Mouse (Mus musculus): ENCODE measurements around the gene 3110082I17Rik. TPM values are rescaled to one million over a fixed set of nuclear protein-coding genes. Genes with fewer than 3 reads are reported as not detected.
"Not testable (repeated sequence)": the region's sequence is repeated elsewhere in the genome, so short reads cannot be mapped to it uniquely, and the experiment has no call there.

Gene 3110082I17Rik
- polyA plus RNA-seq, 1 experiment from 2014 or later = 26.8 TPM

- Histone ChIP-seq H3K4me2 (no peak overlapping the region), H3K27ac (no peak overlapping the region), H3K36me3 (ENCODE audit: poor library complexity, severe bottlenecking) (peaks cover 63% of the 10 kb centered on the region), H3K27me3 (no peaks in the 10 kb centered on the region), H3K9ac (no peak overlapping the region), H3K4me3 (no peak overlapping the region), H3K4me1 (no peaks in the 10 kb centered on the region), H3K9me3 (replicated peaks) (no peaks in the 10 kb centered on the region)
- ATAC-seq = peak; percentile 29; the same call in 1 of the 2 replicates
- 91% methylated on average over 4 of the region's 4 CpGs for WGBS
These were observed 124.7 kb downstream of the 3110082I17Rik start for GRCm38 (mm10) chr5:139335634-139336033.

DNA sequence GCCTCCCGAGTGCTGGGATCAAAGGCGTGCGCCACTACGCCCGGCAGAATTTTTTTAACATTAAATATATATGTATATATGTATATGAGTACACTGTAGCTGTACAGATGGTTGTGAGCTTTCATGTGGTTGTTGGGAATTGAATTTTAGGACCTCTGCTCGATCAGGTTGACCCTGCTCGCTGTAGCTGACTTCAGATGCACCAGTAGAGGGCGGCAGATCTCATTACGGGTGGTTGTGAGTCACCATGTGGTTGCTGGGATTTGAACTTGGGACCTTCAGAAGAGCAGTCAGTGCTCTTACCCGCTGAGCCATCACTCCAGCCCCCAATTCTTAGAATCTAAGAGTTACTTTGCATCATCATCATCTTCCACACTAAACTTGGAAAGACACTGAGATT is 125.9 kb downstream of the 3110082I17Rik start:
- H3K4me1 ChIP-seq; H3K4me2 ChIP-seq; H3K27me3 ChIP-seq; H3K9me3 ChIP-seq (replicated peaks); H3K4me3 ChIP-seq; H3K27ac ChIP-seq; H3K9ac ChIP-seq; ATAC-seq: not testable (repeated sequence)
- H3K36me3 ChIP-seq (ENCODE audit: poor library complexity, severe bottlenecking) = peaks cover 50% of the 10 kb centered on the region
- WGBS = 91% methylated on average over 10 of the region's 10 CpGs

- WGBS = 84% methylated on average over 16 of the region's 16 CpGs
These were observed 126.9 kb downstream of the 3110082I17Rik start for GRCm38 (mm10) chr5:139333301-139334013.

DNA sequence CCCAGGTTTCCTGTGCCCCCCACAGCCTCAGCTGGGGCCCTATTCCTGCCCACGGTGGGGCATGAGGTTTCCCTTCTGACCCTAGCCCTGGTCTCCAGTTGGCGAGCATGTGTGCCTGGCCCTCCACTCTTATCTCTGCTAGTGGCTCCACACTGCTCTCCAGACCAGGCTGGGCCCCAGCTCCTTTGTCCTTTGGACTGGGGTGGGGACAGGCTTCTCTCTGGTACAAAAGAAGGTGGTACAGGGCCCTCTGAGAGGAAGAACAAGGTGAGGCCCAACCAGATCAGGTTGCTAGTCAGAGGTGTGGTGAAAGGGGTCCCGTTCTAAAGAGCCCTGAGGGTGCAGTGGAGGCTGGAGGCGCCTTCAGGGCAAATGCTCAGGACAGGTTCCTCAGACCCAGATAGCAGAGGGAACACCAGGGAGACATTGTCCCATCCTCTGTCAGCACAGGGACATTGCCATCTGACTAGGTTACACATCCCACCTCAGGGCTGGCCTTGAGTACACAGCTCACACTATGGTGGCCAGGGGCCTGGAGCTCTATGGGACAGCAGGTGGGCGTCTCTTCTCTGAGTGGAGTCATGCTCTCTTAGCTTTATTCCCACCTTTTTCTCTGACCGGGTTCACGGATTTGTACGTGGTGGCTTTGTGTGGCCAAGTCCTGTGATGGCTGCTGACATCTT is 127.6 kb downstream of the 3110082I17Rik start:
- 0 out of 2 replicates have a peak, but pooled peaks have one; percentile 22 for ATAC-seq
- H3K27me3 ChIP-seq = no peaks in the 10 kb centered on the region; the same call in 1 of the 2 replicates
- no peak overlapping the region for H3K4me2 ChIP-seq
- no peak overlapping the region for H3K9ac ChIP-seq
- H3K36me3 ChIP-seq (ENCODE audit: poor library complexity, severe bottlenecking) = peaks cover 34% of the 10 kb centered on the region
- H3K4me1 ChIP-seq = no peaks in the 10 kb centered on the region
- WGBS = 89% methylated on average over 8 of the region's 8 CpGs
- H3K9me3 ChIP-seq (replicated peaks) = no peaks in the 10 kb centered on the region
- H3K27ac ChIP-seq = no peak overlapping the region
- H3K4me3 ChIP-seq = no peak overlapping the region

More at GRCm38 (mm10) chr5:139333301-139334013, 126.9 kb downstream of the 3110082I17Rik start:
- no peak overlapping the region for H3K4me3 ChIP-seq
- H3K36me3 ChIP-seq (ENCODE audit: poor library complexity, severe bottlenecking) = peaks cover 41% of the 10 kb centered on the region
- no peaks in the 10 kb centered on the region for H3K4me1 ChIP-seq
- no peak overlapping the region for H3K27ac ChIP-seq
- H3K9me3 ChIP-seq (replicated peaks) = no peaks in the 10 kb centered on the region
- no peaks in the 10 kb centered on the region; the same call in 1 of the 2 replicates for H3K27me3 ChIP-seq
- H3K9ac ChIP-seq = no peak overlapping the region
- no peak for ATAC-seq
- H3K4me2 ChIP-seq = no peak overlapping the region

- H3K4me1 ChIP-seq = no peaks in the 10 kb centered on the region
- no peak overlapping the region for H3K27ac ChIP-seq
- peaks cover 7% of the 10 kb centered on the region for H3K27me3 ChIP-seq
- 0 out of 2 replicates have a peak, but pooled peaks have one; percentile 8 for ATAC-seq
- no peak overlapping the region for H3K9ac ChIP-seq
- 23% methylated on average over 8 of the region's 8 CpGs for WGBS
- no peak overlapping the region for H3K4me3 ChIP-seq
- H3K4me2 ChIP-seq = no peak overlapping the region
- H3K36me3 ChIP-seq (ENCODE audit: poor library complexity, severe bottlenecking) = peaks cover 24% of the 10 kb centered on the region
- H3K9me3 ChIP-seq (replicated peaks) = no peaks in the 10 kb centered on the region
These were observed 128.6 kb downstream of the 3110082I17Rik start for GRCm38 (mm10) chr5:139331742-139332141.

DNA sequence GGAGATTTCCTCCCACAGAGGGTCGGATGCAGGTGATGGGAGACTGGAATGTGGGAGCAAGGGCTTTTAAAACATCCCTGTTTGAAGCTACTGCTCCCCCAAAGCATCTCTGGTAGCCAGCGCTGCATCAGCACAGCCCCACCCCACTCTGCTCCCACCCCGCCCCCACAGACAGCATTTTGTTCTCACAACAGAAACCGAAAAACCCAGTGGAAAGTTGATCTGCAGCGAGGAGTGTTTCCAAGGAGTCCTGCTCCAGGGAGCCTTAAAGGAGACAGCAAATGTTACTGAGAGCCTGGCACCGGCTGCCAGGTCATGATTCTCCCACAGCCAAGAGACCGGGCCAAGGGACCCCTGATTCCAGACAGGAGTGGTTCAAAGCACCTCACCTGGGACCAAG is 129.6 kb downstream of the 3110082I17Rik start:
- Histone ChIP-seq H3K4me2 (no peak overlapping the region), H3K36me3 (ENCODE audit: poor library complexity, severe bottlenecking) (peaks cover 14% of the 10 kb centered on the region), H3K9ac (no peak overlapping the region), H3K9me3 (replicated peaks) (no peaks in the 10 kb centered on the region), H3K27me3 (peaks cover 16% of the 10 kb centered on the region), H3K27ac (no peak overlapping the region), H3K4me1 (no peaks in the 10 kb centered on the region), H3K4me3 (no peak overlapping the region)
- 69% methylated on average over 7 of the region's 7 CpGs for WGBS
- ATAC-seq = no peak

DNA sequence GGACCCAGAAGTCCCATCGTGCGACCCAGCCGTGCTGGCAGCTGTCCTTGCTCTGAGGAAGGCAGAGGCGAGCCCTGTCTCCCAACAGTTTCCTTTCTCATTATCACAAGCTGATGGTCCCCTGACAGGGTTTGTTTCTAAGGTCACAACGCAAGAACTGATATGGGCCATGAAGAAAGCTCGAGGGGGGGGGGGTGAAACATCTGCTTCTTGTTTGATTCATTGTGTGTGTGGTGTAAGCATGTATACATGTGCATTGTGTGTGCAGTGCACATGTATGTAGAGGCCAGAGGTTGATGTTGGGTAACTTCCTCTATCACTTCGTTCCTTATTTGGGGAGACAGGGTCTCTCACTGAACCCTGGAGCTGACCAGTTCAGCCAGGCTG is 132.7 kb downstream of the 3110082I17Rik start:
- 75% methylated on average over 7 of the region's 7 CpGs for WGBS
- Histone ChIP-seq H3K9me3 (replicated peaks) (no peaks in the 10 kb centered on the region), H3K27me3 (peaks cover 46% of the 10 kb centered on the region), H3K27ac (no peak overlapping the region), H3K36me3 (ENCODE audit: poor library complexity, severe bottlenecking) (no peaks in the 10 kb centered on the region), H3K9ac (no peak overlapping the region), H3K4me3 (no peak overlapping the region), H3K4me1 (peaks cover 19% of the 10 kb centered on the region; the same call in 1 of the 2 replicates), H3K4me2 (no peak overlapping the region)
- ATAC-seq = no peak

- H3K9me3 ChIP-seq (replicated peaks) = no peaks in the 10 kb centered on the region
- no peak overlapping the region for H3K4me3 ChIP-seq
- ATAC-seq = no peak
- peaks cover 46% of the 10 kb centered on the region for H3K27me3 ChIP-seq
- H3K4me1 ChIP-seq = peaks cover 19% of the 10 kb centered on the region; the same call in 1 of the 2 replicates
- H3K27ac ChIP-seq = no peak overlapping the region
- no peak overlapping the region for H3K9ac ChIP-seq
- 77% methylated on average over 7 of the region's 7 CpGs for WGBS
- H3K4me2 ChIP-seq = no peak overlapping the region
- H3K36me3 ChIP-seq (ENCODE audit: poor library complexity, severe bottlenecking) = no peaks in the 10 kb centered on the region
These were observed 133.2 kb downstream of the 3110082I17Rik start for GRCm38 (mm10) chr5:139326986-139327633.

- WGBS = 62% methylated on average over 13 of the region's 13 CpGs
- no peak for ATAC-seq
These were observed 134.1 kb downstream of the 3110082I17Rik start for GRCm38 (mm10) chr5:139326111-139326696.

DNA sequence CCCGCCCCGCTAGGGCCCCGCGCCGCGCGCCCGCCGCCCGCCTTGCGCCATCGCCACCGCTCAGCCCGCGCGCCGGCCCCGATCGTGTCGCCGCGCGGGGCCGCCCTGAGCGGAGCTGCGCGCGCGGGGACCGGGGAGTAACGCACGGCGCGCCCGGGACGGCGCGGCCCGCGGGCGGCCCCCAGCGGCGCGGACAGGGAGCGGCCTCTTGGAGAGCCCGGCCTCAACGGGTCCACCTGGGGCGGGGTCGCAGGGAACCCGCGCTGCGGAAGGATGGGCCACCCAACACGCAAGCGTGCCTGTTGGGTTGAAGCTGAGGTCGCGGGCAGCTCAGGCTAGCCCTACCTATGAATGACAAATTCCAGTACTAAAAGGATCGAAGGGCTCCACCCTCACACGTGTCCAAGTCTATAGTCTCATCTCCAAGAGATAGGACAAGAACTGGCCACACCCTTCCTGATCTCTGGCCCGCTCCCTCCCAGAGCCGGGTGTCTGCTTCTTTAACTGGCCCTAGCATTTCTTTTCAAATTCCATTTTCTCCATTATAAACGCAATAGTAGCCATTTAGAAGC is 134.8 kb downstream of the 3110082I17Rik start, which contains the start of gene Adap1:
TSS of gene Adap1 (minus strand) at position 228 of the 572 bp plus-strand sequence.
- 4% methylated on average over 32 of the region's 61 CpGs for WGBS
- Histone ChIP-seq H3K9ac (peak within 1 kb of the TSS; percentile 78), H3K4me3 (peak within 1 kb of the TSS; percentile 62), H3K4me1 (peaks cover 19% of the 10 kb centered on the region; the same call in 1 of the 2 replicates), H3K9me3 (replicated peaks) (no peaks in the 10 kb centered on the region), H3K4me2 (peak within 1 kb of the TSS; percentile 95), H3K27ac (no peak within 1 kb of the TSS), H3K36me3 (ENCODE audit: poor library complexity, severe bottlenecking) (no peaks in the 10 kb centered on the region), H3K27me3 (peaks cover 46% of the 10 kb centered on the region)
- peak; percentile 88 for ATAC-seq

More at GRCm38 (mm10) chr5:139326111-139326696, 134.1 kb downstream of the 3110082I17Rik start:
- Histone ChIP-seq H3K27ac (no peak overlapping the region), H3K9me3 (replicated peaks) (no peaks in the 10 kb centered on the region), H3K27me3 (peaks cover 46% of the 10 kb centered on the region), H3K4me2 (peak overlapping the region; percentile 95; the same call in 1 of the 2 replicates), H3K4me3 (0 out of 2 replicates have a peak overlapping the region, but pooled peaks have one; percentile 62), H3K9ac (no peak overlapping the region), H3K36me3 (ENCODE audit: poor library complexity, severe bottlenecking) (no peaks in the 10 kb centered on the region), H3K4me1 (peaks cover 19% of the 10 kb centered on the region; the same call in 1 of the 2 replicates)

DNA sequence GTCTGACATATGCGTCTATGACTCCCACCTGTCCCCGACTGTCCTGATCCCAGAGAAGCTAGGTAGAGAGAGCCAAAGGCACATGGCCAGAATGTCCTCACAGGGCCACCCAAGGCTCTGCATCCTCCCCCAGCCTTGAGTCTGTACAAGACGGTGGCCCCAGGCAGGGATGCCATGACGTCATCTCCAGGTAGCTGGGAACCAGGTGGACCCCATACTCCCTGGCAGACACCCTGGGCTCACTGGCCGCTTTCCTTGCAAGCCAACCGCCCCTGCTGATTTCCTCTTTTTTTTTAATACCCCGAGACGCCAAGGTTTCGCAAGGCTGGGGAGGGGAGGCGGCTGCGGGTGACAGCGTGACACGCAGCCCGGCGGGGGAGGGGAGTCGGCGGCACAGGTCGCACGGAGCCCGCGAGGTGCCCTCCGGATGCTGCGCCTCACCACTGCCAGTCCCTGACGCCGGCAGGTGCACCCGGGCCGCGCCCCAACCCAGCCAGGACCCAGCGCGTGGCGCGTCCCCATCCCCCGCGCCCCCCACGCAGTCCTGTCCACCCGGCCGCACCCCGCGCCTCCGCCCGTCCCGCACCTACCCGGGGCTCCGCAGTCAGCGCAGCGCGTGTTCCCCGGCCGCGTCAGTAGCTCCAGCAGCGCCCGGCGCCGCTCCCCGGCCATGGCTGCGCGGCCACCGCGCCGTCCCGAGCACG is 135.5 kb downstream of the 3110082I17Rik start:
- H3K4me2 ChIP-seq = peak overlapping the region; percentile 95

More for the DNA sequence above, 135.5 kb downstream of the 3110082I17Rik start:
- ATAC-seq = peak; percentile 36
- no peak overlapping the region for H3K27ac ChIP-seq
- H3K4me3 ChIP-seq = peak overlapping the region; percentile 62
- H3K4me1 ChIP-seq = peaks cover 19% of the 10 kb centered on the region; the same call in 1 of the 2 replicates
- H3K36me3 ChIP-seq (ENCODE audit: poor library complexity, severe bottlenecking) = no peaks in the 10 kb centered on the region
- 2% methylated on average over 35 of the region's 62 CpGs for WGBS
- peaks cover 46% of the 10 kb centered on the region for H3K27me3 ChIP-seq
- no peaks in the 10 kb centered on the region for H3K9me3 ChIP-seq (replicated peaks)
- H3K9ac ChIP-seq = peak overlapping the region; percentile 78

Measured in forebrain, embryonic 13.5 days (tissue).